Mouse (Mus musculus) ES-E14 (cell line): ENCODE results near the gene Ntrk2.

Source experiments
- HCFC1 ChIP-seq: IDR thresholded peaks from 2 replicates; pipeline ENCODE4 v1.6.1; 2012; ENCODE audit warnings: low read length, inconsistent platforms, borderline replicate concordance; ENCODE audit not compliant: insufficient read depth
- MAFK ChIP-seq: IDR thresholded peaks from 2 replicates; pipeline ENCODE4 v1.6.1; 2014; ENCODE audit warnings: mild to moderate bottlenecking, low read depth, low read length, inconsistent platforms; ENCODE audit not compliant: insufficient read depth

- TF ChIP-seq MAFK (no peak), HCFC1 (no peak)
Measured at GRCm38 (mm10) chr13:58922174-58922573, 115.8 kb downstream of the Ntrk2 start.
